In genomic region chr1:74001449-74001820, GRCm38 (mm10) we compare ENCODE assay signal across 8 mouse cellular contexts.
A peak's percentile ranks its signal among the peaks of the same experiment; 100 is the strongest.
DNase-seq lines count a peak whose midpoint lies in the region; ATAC-seq lines count a peak whose summit lies in the region.

No protein-coding gene starts in this region.

- H3K4me3 ChIP-seq in heart, embryonic 13.5 days, result 0 out of 2 replicates have a peak overlapping the region, but pooled peaks have one; percentile 9
- H3K4me3 ChIP-seq in liver, embryonic 12.5 days, result peak overlapping the region; percentile 40
- H3K4me3 ChIP-seq in forebrain, embryonic 13.5 days, result no peak overlapping the region

- H3K27me3 ChIP-seq in heart, embryonic 13.5 days (replicated peaks), result no peaks in the 10 kb centered on the region
- no peaks in the 10 kb centered on the region for H3K27me3 ChIP-seq in liver, embryonic 12.5 days (replicated peaks)
- no peaks in the 10 kb centered on the region for H3K27me3 ChIP-seq in forebrain, embryonic 13.5 days

- H3K36me3 ChIP-seq in heart, embryonic 13.5 days, result peaks cover 22% of the 10 kb centered on the region
- H3K36me3 ChIP-seq in liver, embryonic 12.5 days, result 0 out of 2 replicates have a peak, but pooled peaks cover 5% of the 10 kb centered on the region
- H3K36me3 ChIP-seq in forebrain, embryonic 13.5 days (ENCODE audit: poor library complexity, severe bottlenecking), result no peaks in the 10 kb centered on the region

- peak overlapping the region; percentile 37 for H3K4me2 ChIP-seq in heart, embryonic 13.5 days
- H3K4me2 ChIP-seq in liver, embryonic 12.5 days, result peak overlapping the region; percentile 53
- no peak overlapping the region for H3K4me2 ChIP-seq in forebrain, embryonic 13.5 days

- H3K27ac ChIP-seq in heart, embryonic 13.5 days (replicated peaks), result peak overlapping the region; percentile 98
- peak overlapping the region; percentile 69 for H3K27ac ChIP-seq in liver, embryonic 12.5 days
- no peak overlapping the region for H3K27ac ChIP-seq in forebrain, embryonic 13.5 days

- peak; percentile 42 for DNase-seq in thymus, postnatal 4 days
- no peak for DNase-seq in thymus, adult 18-20 months
- DNase-seq in spleen, postnatal 36 days (ENCODE audit: low spot score in 2 of 2), result peak; percentile 56 to 62
- DNase-seq in frontal cortex, postnatal 14 days (ENCODE audit: low spot score in 2 of 2), result no peak
- DNase-seq in left cerebral cortex, adult 11 months (ENCODE audit: low spot score), result no peak

- peak; percentile 28; the same call in 1 of the 2 replicates for ATAC-seq in heart, embryonic 13.5 days (ENCODE audit: extremely low read depth, insufficient number of reproducible peaks, low FRiP score, low TSS enrichment)
- peak; percentile 90 for ATAC-seq in liver, embryonic 12.5 days
- ATAC-seq in forebrain, embryonic 13.5 days, result no peak

- no peaks in the 10 kb centered on the region for H3K9me3 ChIP-seq in heart, embryonic 13.5 days
- no peaks in the 10 kb centered on the region for H3K9me3 ChIP-seq in liver, embryonic 12.5 days (replicated peaks)
- H3K9me3 ChIP-seq in forebrain, embryonic 13.5 days (replicated peaks), result no peaks in the 10 kb centered on the region

- 37% methylated on average over 10 of the region's 10 CpGs for WGBS in heart, embryonic 13.5 days
- WGBS in liver, embryonic 12.5 days (ENCODE audit: insufficient replicate concordance), result 29% methylated on average over 10 of the region's 10 CpGs
- 79% methylated on average over 10 of the region's 10 CpGs for whole genome bisulfite sequencing in forebrain, embryonic 13.5 days

- peak overlapping the region; percentile 72 for H3K9ac ChIP-seq in heart, embryonic 13.5 days
- peak overlapping the region; percentile 52; the same call in 1 of the 2 replicates for H3K9ac ChIP-seq in liver, embryonic 12.5 days
- H3K9ac ChIP-seq in forebrain, embryonic 13.5 days, result no peak overlapping the region

- peaks cover 100% of the 10 kb centered on the region for H3K4me1 ChIP-seq in heart, embryonic 13.5 days
- peaks cover 61% of the 10 kb centered on the region for H3K4me1 ChIP-seq in liver, embryonic 12.5 days
- H3K4me1 ChIP-seq in forebrain, embryonic 13.5 days, result peaks cover 6% of the 10 kb centered on the region; the same call in 1 of the 2 replicates

Comparison
In these comparisons a context has a peak if more than half of its experiments do, and no peak if none do; other contexts are left out.
1. DNase-seq: peak in thymus, postnatal 4 days (single experiment) and spleen, postnatal 36 days (2 of 2); none in thymus, adult 18-20 months (0 of 2), frontal cortex, postnatal 14 days (0 of 2) and left cerebral cortex, adult 11 months (single experiment).